Mouse (Mus musculus): ENCODE measurements at regions not wholly inside any gene's neighbourhood (a gene's known extent, or its start where the extent isn't known, plus 50 kb on each side); places are given as distances from the start of the nearest gene placed in this dataset.

- DNase-seq (ENCODE audit: low spot score in 2 of 2) = no peak
Observed at GRCm38 (mm10) chr4:101342071-101342762, 76.9 kb upstream of the Ak4 start.

GRCm38 (mm10) chr4:101340741-101341140, 75.7 kb upstream of the Jak1 start:
- no peak for DNase-seq (ENCODE audit: low spot score in 2 of 2)

GRCm38 (mm10) chr4:101338211-101338610, 73.1 kb upstream of the Jak1 start:
- DNase-seq (ENCODE audit: low spot score in 2 of 2) = no peak

GRCm38 (mm10) chr4:101336811-101337210, 71.7 kb upstream of the Jak1 start:
- no peak for DNase-seq (ENCODE audit: low spot score in 2 of 2)

- no peak for DNase-seq (ENCODE audit: low spot score in 2 of 2)
Observed at GRCm38 (mm10) chr4:101336371-101336770, 71.3 kb upstream of the Jak1 start.

GRCm38 (mm10) chr4:101333868-101334267, 68.8 kb upstream of the Jak1 start:
- DNase-seq (ENCODE audit: low spot score in 2 of 2) = no peak

- DNase-seq (ENCODE audit: low spot score in 2 of 2) = no peak
Observed at GRCm38 (mm10) chr4:101333036-101333435, 68.0 kb upstream of the Jak1 start.

GRCm38 (mm10) chr4:101331231-101331630, 66.1 kb upstream of the Jak1 start:
- no peak for DNase-seq (ENCODE audit: low spot score in 2 of 2)

GRCm38 (mm10) chr4:101329060-101329459, 64.0 kb upstream of the Jak1 start:
- peak in 1 of 2 experiments; percentile 9 for DNase-seq (ENCODE audit: low spot score in 2 of 2)

- no peak for DNase-seq (ENCODE audit: low spot score in 2 of 2)
Observed at GRCm38 (mm10) chr4:101326067-101326466, 61.0 kb upstream of the Jak1 start.

- DNase-seq (ENCODE audit: low spot score in 2 of 2) = no peak
Observed at GRCm38 (mm10) chr4:101321731-101322130, 56.6 kb upstream of the Jak1 start.

GRCm38 (mm10) chr4:101320587-101320986, 55.5 kb upstream of the Jak1 start:
- peak; percentile 63 to 78 for DNase-seq (ENCODE audit: low spot score in 2 of 2)

GRCm38 (mm10) chr4:101319681-101320220, 54.7 kb upstream of the Jak1 start:
- DNase-seq (ENCODE audit: low spot score in 2 of 2) = no peak

GRCm38 (mm10) chr4:101318836-101319235, 53.8 kb upstream of the Jak1 start:
- no peak for DNase-seq (ENCODE audit: low spot score in 2 of 2)

- no peak for DNase-seq (ENCODE audit: low spot score in 2 of 2)
Observed at GRCm38 (mm10) chr4:101316061-101316460, 51.0 kb upstream of the Jak1 start.

All from natural killer cell, adult 2 months (primary cell).